Mouse (Mus musculus) retina, adult 2 months (tissue): ENCODE results near the gene Eif3k.

ENCODE experiments used
- DNase-seq: peaks from one replicate; pipeline ENCODE4 v3.0.0-alpha.2; 2012; ENCODE audit warnings: low read depth, low spot score

Eif3k gene

DNA sequence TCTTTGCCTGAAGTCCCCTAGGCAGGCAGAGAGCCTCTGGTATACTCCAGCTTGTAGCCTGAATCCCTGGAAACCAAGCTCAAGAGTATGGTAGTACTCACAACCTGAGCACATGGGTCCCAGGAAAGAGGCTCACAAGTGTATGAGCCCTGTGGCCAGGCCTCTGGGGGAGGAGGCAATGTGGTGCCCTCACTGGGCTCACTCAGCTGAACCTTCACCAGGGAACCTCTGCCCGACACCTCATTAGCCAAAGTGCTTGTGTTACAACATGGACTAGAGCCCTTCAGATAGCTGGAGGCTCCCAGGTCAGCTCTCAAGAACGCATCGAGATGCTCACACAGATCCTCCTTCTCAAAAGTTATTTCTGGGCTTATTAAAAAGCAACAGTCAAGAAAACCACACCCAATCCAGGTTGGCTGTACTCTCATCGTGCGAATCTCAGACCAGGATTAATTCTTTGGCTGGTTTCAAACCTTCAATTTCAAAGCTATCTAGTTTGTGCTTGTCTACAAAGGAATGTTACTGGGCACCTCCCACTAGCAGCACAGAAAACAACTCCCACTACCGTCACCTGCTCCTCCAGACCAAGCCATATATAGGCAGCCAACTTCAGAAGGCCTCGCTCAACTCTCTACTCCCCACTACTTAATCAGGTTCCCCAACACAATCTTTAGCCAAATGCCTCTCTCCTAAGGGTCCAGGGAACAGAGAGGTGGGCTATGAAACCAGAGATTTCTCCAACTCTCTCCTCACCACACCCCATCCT, 42.1 kb downstream of the Eif3k start:
- no peak for DNase-seq

DNA sequence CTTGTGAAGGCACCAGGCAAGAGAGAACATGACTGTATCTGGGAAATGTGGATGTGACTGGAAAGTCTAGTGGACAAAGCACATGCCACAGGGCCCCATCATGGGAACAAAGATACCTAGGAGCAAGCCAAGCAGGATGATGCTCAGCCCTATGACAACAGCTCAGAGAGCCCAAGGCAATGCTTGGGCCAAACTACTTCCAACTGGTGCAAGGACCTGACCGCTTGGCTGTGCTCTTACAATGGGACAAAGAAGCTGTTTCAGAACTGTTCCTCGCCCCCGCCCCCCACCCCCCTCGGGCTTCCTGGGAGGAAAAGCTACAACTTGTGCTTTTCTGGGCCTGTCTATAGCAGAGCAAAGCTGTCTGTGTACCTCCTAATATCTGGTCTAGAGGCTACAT, 43.0 kb downstream of the Eif3k start:
- DNase-seq = no peak

DNA sequence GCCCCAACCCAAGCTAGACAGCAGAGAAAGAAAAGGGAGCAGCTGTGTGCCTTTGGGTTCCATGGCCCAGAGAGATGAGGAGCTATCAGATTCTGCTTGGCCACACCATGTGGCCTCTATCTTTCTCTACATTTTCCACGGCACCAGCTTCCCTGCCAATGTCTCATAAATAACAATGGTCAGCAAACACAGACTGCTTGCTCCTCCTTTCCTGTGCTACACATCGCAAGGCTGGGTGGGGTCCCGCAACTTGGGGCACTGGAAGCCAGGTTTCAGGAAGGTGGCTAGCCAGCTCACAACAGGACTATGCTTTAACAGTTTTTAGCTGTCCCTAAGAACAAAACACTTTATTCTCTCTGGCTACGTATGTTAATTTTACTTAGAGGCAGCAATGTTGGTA, 44.9 kb downstream of the Eif3k start:
- no peak for DNase-seq

DNA sequence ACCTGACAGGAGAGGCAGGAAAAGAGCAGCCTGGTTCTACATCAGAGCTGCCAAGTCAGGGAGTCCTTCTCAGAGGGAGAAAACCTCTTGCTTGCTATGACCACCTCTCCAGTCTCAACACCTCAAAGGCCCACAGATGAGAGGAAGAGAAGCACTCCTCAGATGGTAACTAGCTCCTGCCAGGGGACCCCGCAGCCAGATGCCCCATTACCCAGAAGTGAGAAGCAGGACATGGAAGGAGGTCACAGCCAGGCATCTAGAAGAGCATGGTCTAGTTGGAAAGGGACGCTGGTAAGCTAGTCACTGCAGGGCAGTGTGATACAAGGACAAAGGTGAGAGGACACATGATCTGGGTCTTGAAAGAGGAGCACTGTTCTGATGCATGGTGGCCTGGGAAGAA, 47.8 kb downstream of the Eif3k start:
- DNase-seq = no peak

DNA sequence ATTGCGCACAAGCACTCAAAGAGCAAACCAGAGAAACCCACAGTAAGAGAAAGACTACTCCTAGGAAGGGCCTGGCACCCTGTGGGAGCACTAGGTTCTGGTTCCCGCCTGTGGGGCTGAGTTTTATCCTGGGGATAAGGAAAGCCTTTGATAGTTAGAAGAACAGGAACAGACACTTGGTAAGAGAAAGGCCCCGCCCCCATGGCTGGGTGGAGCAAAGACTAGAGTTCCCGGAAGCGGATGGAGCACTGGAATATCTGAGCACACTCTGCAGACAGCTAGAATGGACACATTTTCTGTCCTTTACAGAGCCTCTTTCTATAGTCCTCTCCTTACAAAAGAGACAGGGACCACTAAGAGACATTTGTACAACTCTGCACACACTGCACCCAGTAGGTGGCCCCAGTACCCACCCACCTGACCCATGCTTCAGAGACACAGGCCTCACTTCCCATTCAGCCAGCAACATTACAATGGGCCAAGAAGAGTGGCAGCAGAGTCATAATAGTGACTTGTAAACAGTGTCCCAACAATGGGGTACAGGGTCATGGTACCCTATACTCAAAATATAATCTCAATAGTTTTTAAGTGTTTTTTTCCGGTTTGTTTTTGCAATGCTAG, 49.1 kb downstream of the Eif3k start:
- no peak for DNase-seq

DNA sequence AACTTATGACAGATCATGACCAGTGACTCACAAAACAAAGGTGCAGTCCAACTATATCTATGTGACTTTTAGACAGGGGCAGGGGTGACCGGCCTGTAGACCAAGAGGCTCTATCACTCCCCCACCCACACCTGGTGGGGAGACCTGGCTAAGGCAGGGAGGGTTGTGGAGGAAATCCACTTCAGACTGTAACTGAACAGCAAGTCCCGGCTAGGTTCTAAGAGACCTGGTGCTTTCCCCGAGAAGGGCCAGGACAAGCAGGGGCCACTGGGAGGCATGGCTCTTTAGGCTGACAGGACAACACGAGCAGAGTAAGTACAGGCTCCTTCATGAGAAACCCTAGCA, 50.0 kb downstream of the Eif3k start:
- no peak for DNase-seq

DNA sequence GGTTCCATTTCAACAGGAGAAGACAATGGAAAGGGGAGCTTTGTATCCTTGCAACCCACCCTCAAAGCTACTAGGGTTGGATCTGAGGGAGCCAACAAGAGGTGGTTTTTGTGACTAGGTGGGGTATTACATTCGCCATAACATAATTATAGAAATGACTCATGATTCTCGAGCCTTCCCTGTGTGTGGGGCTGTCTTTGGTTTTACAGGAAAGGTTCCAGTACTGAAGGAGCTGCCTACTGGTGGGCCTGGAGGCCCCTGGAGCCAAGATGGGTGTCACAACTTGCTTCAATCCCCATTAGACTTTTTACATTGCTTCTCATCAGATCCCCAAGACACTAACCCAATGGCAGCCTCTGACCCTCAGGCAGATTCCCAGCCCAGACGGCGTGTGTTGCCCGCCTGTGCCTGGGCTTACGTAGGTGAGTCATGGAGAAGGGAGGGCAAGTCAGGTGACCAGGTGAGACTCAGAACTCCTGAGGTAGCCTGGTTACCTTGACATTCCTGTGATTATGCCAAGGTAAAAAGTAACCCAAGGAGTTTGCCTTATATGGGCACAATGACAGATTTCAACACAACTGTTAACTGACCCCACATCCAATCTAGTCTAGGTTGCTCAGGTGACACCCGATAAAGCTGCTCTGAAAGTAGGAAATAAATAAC, 50.5 kb downstream of the Eif3k start:
- DNase-seq = no peak

DNA sequence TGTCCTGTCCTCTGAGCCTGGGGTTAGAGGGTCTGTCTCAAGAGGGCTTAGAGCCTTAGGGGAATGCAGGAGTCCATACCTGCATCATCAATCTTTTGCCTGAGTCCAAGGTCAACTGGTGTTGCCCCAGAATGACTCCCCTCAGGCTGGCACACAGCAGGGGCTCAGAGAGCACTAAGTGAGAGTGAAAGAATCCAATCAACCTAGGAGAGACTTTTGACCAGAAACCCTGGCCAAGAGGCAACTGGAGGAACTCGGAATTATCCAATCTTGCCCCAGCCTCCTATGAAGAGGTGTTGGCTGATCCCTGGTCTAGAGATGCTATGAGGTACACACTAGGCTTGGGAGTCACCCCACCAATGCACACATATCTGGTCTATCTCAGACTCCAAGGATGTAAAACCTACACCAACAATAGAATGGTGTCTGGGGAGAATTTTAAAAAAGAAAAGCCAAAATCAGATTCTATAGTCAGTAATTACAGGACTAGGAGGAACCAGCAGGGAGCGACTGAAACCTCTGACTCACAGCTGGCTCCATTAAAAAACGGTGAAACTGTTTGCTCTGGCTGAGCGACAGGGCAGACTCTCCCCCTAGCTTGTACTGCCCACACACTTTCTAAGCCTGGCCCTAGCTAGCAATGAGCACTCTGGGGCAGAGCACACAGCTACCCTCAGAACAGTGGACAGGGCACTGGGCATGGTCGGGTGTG, 51.2 kb downstream of the Eif3k start:
- DNase-seq = no peak

DNA sequence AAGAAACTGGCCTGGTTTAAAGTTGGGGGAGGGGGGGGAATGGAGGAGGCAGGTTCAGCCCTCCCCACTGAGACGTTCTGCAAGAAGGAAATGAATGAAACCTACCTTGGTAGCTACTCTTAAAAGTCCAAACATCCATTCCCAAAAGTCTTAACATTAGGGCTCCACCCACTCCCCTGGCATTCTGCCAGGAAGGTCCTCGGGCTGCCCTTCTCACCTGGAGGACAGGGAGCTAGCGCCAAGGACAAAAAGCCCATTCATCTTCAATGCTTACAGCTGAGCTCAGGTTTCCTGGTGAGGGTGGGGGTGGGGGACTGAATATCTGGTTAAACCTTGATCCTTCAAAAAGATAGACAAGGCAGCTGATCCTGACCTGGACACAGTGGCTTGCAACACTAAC, 52.3 kb downstream of the Eif3k start:
- DNase-seq = no peak

DNA sequence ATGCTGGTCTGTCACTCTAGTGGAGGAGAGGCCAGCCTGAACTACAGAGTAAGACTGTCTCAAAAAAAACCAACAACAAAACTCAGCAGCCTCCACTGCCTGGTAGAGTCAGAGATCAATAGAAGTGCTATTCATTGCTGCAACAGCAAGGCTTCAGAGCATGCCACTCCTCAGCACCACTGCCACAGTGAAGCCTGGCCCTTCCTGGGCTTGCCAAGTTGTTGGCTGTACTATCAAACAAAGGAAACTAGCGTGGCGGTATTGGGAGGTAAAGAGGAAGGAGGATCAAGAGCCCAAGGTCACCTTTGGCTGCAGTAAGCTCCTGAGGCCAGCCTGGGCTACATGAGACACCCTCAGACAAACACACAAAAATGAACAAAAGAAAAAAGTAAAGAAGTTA, 55.5 kb downstream of the Eif3k start:
- no peak for DNase-seq

DNA sequence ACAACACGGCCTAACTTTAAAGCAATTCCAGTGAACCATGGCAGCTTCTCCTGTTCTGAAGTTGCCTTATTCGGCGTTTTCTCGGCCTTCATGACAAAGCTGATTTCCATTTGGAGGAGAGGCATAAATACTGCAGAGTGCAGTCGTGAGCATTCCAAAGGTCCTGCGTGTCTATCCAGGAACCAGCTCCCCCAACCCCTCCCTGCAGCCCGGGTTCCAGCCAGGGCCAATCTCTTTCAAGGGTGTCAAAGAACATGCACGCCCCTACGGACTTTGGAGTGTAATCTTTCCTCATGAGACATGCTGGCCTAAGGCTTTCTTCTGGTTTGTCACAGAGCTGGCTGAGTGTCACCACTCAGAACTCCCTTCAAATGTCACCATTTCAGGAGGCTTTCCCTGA, 56.3 kb downstream of the Eif3k start:
- no peak for DNase-seq

DNA sequence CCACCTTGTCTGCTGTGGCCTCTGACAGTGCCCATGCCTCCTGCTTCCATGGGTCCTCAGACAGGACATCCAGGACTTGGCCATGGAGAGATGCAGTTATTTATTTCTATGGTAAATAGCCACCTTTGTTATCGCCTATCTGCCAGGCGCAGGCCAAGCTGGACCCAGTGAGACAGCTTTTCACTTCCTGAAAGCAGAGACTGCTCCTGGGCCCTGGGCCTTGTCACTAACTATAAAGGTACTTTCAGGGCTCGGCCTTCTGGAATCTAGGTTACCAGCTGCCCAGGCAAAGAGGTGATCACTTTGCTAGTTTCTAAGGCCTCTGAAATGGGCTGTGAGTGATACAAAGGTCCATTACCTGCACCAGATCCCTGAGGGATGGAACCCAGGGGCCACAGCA, 56.9 kb downstream of the Eif3k start:
- DNase-seq = no peak

DNA sequence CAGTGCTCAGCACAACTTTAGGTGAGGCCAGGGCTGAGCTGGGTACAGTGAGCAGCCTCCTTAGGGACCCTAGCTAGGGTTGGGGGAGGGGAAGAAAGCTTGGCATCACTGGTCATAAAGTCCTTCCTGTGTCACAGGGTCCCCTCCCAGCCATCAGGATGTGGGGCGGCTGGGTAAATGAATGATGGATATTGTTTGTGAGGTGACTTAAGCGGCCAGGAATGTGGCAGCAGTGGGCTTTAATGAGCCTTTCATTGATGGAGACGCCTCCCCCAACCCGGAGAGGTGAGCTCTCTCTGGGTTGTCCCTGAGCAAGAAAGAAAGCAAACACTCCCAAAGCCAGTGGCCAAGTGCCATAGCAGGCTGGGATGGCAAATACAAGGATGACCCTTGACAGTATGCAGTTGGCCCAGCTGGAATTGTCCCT, 57.8 kb downstream of the Eif3k start:
- DNase-seq = no peak

DNA sequence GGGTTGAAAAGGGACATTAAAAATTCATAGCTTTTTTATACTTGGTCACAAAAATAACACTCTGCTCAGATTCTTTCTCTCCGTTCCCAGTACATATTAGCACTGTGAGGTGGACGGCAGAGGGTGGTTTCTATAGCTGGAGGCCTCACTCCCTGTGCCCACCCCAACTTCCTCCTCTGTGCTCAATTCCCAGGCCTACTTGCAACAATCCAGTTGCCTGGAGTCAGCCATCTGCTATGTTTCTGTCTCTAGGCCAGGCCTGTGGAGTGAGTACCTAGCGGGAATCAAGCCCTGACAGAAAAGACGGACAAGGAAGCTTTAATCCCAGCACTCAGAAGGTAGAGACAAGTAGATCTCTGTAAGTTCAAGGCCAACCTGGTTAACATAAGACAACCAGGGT, 59.1 kb downstream of the Eif3k start:
- no peak for DNase-seq

DNA sequence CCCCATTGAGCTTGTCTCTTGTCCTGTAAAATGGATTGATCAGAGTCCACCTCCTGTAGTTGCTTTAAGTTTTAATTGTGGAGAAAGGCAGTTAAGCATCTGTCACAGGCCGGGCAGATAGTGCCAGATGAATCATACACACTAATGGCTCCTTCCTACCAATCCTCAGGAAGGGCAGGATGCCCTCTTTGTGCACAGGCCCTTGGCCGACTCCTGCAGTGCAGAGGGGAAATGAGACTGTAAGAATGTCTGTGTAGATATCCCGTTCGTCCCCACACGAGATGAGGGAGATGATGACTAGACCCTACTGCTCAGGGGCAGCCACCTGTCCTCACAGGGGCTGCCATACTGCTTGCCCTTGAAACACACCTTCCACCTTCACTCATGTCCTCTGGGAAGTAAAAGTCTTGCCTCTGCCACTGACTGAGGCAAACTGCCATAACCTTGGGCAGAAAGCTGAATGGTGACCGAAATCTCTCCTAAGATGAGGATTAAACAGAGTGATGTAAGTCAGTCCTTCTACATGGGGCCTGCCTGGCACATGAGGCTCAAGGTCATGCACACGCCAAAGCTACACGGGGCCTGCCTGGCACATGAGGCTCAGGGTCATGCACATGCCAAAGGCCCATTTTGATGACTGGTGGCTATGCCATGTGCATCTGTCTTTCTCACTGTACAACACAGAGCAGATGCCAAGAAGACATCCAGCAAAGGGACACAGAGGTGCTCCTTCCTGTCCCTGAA, 59.8 kb downstream of the Eif3k start:
- no peak for DNase-seq
